Mouse (Mus musculus) heart, adult 2 months (tissue): ENCODE data around the gene Asxl2. TPM values are rescaled to one million over a fixed set of nuclear protein-coding genes. Genes with fewer than 3 reads are reported as not detected.

Experiments
- DNase-seq, 2 experiments: peaks; one replicate each; pipeline ENCODE4 v3.0.0; 2021
- H3K27ac ChIP-seq: fragments of 200-600 bp; 2 replicates; pipeline ENCODE4 v1.8.1; 2022
- H3K27me3 ChIP-seq: fragments of 200-500 bp; 2 replicates; pipeline ENCODE4 v1.6.1; 2012; ENCODE audit warnings: mild to moderate bottlenecking, low read length, inconsistent platforms, mixed read lengths; ENCODE audit not compliant: control insufficient read depth, insufficient read depth
- H3K36me3 ChIP-seq: fragments of 200-500 bp; 2 replicates; pipeline ENCODE4 v1.6.1; 2012; ENCODE audit warnings: low read length, inconsistent platforms; ENCODE audit not compliant: control insufficient read depth, insufficient read depth
- H3K4me1 ChIP-seq: fragments of 200-500 bp; 2 replicates; pipeline ENCODE4 v1.6.1; 2011; ENCODE audit warnings: low read length; ENCODE audit not compliant: control insufficient read depth, insufficient read depth
- H3K4me3 ChIP-seq: fragments of 200-600 bp; 2 replicates; pipeline ENCODE4 v1.8.1; 2022
- H3K79me2 ChIP-seq: fragments of 200-500 bp; replicated peaks from 2 replicates; pipeline ENCODE4 v1.6.1; 2012; ENCODE audit warnings: mild to moderate bottlenecking, inconsistent platforms, low read length, moderate library complexity, mixed read lengths; ENCODE audit not compliant: control insufficient read depth, insufficient read depth
- H3K9ac ChIP-seq: fragments of 200-500 bp; 2 replicates; pipeline ENCODE4 v1.6.1; 2012; ENCODE audit warnings: low read depth, mild to moderate bottlenecking, control low read depth, inconsistent platforms, low read length, mixed read lengths
- CTCF ChIP-seq: fragments of 200-600 bp; IDR thresholded peaks from 2 replicates; pipeline ENCODE4 v1.8.1; 2022; ENCODE audit warnings: antibody characterized with exemption, mild to moderate bottlenecking, moderate library complexity
- EP300 ChIP-seq: fragments of 200-500 bp; IDR thresholded peaks from 2 replicates; pipeline ENCODE4 v1.6.1; 2011; ENCODE audit warnings: low read depth, low read length, control low read depth; ENCODE audit not compliant: insufficient read depth
- POLR2A ChIP-seq: fragments of 200-500 bp; IDR thresholded peaks from 2 replicates; pipeline ENCODE4 v1.6.1; 2011; ENCODE audit warnings: mild to moderate bottlenecking, low read depth, low read length, control low read depth; ENCODE audit not compliant: insufficient read depth
- WGBS: fragments of 180-500 bp; shearing (Covaris S2); methylation state at CpG from one replicate; pipeline ENCODE4 v1.1.7; 2018; 5-methylcytosine and 5-hydroxymethylcytosine counted together
- intact Hi-C: fragments of 180-260 bp; cut with DNase I; formaldehyde crosslinking; loops from one replicate; pipeline ENCODE4 v1.15.1; 2025
- polyA plus RNA-seq: library from polyadenylated mRNA; depleted of rRNA; stranded (reverse); fragments of >200 nt; gene quantifications from 2 replicates; pipeline ENCODE4 v1.2.3, GENCODE M21; 2012
- total RNA-seq, 2 experiments: library from RNA; stranded (reverse); gene quantifications; 2 replicates each; pipeline ENCODE4 v1.2.3; 2021

The Asxl2 gene
- total and polyA plus RNA-seq, 3 experiments = 4.0 to 21.9 (median 18.8) TPM

DNA sequence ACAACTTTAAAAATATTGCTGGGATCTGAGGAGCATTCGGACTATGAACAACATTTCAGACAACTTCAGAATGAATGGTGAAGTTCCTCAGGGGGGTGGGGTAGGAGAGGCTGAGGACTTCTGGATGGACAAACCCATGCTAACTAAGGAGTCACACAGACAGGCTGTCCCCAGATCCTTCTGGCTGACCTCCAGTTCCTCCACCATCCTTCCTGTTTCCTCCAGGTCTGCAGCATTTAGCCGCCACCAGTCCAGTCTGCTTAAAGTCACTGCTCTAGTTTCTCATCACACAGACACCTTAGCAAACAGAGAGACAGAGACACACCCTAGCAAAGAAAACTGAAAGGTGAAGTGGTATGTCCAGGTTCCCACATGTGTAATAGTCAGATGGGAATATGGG is 2.5 kb upstream of the Asxl2 start:
- no peak for TF ChIP-seq CTCF
- TF ChIP-seq POLR2A = no peak
- TF ChIP-seq EP300 = no peak
- Histone ChIP-seq H3K79me2 (no peaks in the 10 kb centered on the region), H3K9ac (no peak overlapping the region), H3K27me3 (no peaks in the 10 kb centered on the region), H3K4me1 (peaks cover 4% of the 10 kb centered on the region), H3K4me3 (no peak overlapping the region), H3K27ac (0 out of 2 replicates have a peak overlapping the region, but pooled peaks have one; percentile 7), H3K36me3 (no peaks in the 10 kb centered on the region)
- DNase-seq = peak in 1 of 2 experiments; percentile 18
- intact Hi-C loops = no loop called here
- 54% methylated on average over 2 of the region's 2 CpGs for WGBS

DNA sequence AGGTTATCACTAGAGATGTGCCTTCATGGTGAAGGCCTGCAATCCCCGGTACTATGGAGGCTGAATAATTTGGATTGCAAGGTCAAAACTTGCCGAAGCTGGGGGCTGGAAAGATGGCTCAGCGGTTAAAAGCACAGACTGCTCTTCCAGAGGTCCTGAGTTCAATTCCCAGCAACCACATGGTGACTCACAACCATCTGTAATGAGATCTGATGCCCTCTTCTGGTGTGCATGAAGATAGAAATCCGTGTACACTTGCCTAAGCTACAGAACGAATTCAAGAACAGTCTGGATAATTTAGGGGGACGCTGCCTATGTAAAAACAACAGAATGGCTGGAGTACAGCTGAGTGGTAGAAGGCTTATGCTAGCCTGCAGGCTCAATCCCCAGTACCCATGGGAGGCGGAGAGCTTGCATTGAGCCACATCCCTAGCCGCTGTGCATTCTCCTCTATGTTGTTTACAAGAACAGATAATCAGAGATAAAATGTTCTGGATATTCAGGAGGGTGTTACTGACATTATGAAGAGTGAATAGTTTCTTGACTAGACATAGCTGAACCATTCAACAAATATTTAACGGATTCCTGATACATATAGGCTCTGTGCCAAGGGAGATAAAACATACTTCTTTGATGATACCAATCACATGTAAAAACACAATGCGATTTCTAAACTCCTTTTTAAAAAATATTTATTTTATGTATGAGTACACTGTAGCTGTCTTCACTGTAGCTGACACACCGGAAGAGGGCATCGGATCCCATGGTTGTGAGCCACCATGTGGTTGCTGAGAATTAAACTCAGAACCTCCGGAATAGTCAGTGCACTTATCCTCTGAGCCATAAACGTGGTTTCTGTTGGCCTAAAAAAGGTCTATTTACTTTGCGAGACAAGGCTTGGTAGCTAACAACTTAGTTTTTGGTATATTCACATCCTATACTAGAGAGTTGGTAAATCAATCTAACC is 999 bp upstream of the Asxl2 start:
- H3K79me2 ChIP-seq = 0 out of 2 replicates have a peak, but pooled peaks cover 2% of the 10 kb centered on the region
- 37% methylated on average over 15 of the region's 15 CpGs for WGBS
- no peaks in the 10 kb centered on the region for H3K27me3 ChIP-seq
- peak overlapping the region; percentile 68 for H3K4me3 ChIP-seq
- TF ChIP-seq CTCF (peak; percentile 56), POLR2A (no peak), EP300 (no peak)
- DNase-seq = peak in 1 of 2 experiments; percentile 31
- H3K4me1 ChIP-seq = peaks cover 4% of the 10 kb centered on the region
- intact Hi-C loops = loop anchor here (2.0 to 5.0 kb wide), 4 partner anchors 58 to 191 kb away; partner anchors contain the start of genes Dtnb and Kif3c
- peak overlapping the region; percentile 95 for H3K27ac ChIP-seq
- H3K9ac ChIP-seq = no peak overlapping the region; the same call in 1 of the 2 replicates
- no peaks in the 10 kb centered on the region for H3K36me3 ChIP-seq

DNA sequence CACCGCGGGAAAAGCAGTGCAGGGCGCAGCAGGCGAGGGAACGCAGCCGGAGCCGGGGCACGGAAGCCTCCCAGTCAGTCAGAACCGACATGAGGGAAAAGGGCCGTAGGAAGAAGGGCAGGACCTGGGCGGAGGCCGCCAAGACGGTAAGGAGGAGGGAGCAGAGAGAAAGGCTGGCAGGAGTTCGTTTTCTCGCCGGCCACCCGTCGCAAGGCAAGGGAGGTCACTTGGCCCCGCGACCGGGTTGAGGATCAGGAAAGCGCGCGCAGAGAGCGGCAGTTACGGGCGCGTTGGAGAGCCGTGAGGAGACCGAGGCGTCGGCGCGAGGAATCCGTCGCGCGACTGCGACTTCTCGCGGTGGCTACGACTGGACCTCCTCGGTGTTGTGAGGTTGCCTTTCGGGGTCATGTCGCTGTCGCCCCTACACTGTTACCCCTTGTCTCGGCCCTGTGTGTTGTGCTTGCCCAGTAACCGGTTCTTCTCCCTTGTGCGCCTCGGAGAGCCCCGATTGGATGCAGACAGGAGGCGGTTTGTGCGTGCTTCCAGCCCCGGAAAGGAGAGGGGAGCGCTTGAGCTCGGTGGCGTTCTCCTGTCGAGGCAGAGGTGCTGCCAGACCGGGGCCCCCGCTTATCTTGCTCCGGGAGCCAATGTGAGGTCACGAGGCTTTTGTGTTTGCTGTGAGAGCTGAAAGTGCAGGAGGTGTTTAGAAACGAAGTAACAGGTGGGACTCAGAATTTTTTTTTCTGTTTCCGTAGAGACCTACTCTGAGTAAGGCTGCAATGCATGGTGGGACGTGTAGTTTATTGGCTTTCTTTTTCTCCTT is 621 bp downstream of the Asxl2 start:
- Histone ChIP-seq H3K36me3 (no peaks in the 10 kb centered on the region), H3K27me3 (no peaks in the 10 kb centered on the region), H3K9ac (peak overlapping the region; percentile 66), H3K79me2 (peaks cover 5% of the 10 kb centered on the region), H3K4me1 (peaks cover 6% of the 10 kb centered on the region), H3K4me3 (peak overlapping the region; percentile 71), H3K27ac (peak overlapping the region; percentile 88)
- peak; percentile 84 to 86 for DNase-seq
- peak; percentile 66 for TF ChIP-seq POLR2A
- TF ChIP-seq CTCF = no peak
- intact Hi-C loops = loop anchor here (2.0 to 5.0 kb wide), 4 partner anchors 60 to 192 kb away; partner anchors contain the start of genes Dtnb and Kif3c
- under 1% methylated on average over 65 of the region's 65 CpGs for WGBS

DNA sequence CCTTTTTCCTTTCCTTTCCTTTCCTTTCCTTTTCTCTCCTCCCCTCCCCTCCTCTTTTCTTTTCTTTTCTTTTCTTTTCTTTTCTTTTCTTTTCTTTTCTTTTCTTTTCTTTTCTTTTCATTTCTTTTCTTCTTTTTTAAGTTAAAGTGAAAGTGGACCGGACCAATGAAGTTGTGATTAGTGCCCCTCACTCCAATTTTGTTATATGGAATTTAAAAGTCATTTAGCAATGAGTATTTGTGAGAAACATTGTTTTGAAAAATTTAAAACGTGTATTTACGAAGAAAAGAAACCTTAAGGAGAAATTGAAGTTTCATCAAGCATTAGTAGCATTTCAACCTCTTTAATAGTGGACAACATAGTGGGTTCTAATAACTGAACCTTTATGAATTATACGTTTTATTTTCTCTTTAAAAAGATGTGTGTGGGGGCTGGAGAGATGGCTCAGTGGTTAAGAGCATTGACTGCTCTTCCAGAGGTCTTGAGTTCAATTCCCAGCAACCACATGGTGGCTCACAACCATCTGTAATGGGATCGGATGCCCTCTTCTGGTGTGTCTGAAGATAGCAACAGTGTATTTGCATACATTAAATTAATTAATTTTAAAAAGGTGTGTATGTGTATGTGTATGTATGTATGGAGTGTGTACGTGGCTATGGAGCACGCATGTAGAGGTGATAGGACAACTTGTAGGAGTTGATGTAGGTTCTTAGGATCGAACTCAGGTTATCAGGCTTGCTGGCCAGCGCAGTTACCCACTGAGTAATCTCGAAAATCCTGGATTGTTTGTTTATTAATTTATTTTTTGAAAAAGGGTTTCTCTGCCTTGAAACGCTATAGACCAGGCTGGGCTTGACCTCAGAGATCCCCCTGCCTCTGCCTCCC is 1.5 kb downstream of the Asxl2 start:
- H3K4me3 ChIP-seq = peak overlapping the region; percentile 71
- DNase-seq = no peak
- peak overlapping the region; percentile 88; the same call in 1 of the 2 replicates for H3K27ac ChIP-seq
- WGBS = 59% methylated on average over 11 of the region's 11 CpGs
- TF ChIP-seq POLR2A = no peak
- no peak for TF ChIP-seq EP300
- TF ChIP-seq CTCF = peak; percentile 20; the same call in 1 of the 2 replicates
- peaks cover 6% of the 10 kb centered on the region for H3K4me1 ChIP-seq
- H3K79me2 ChIP-seq = peaks cover 5% of the 10 kb centered on the region
- no peak overlapping the region for H3K9ac ChIP-seq
- intact Hi-C loops = loop anchor here (2.0 to 5.0 kb wide), 4 partner anchors 61 to 193 kb away; partner anchors contain the start of genes Dtnb and Kif3c
- H3K27me3 ChIP-seq = no peaks in the 10 kb centered on the region
- H3K36me3 ChIP-seq = no peaks in the 10 kb centered on the region
